Mouse (Mus musculus): Measurements from ENCODE around the gene Vmac. TPM values are rescaled to one million over a fixed set of nuclear protein-coding genes. Genes with fewer than 3 reads are reported as not detected.
A peak's percentile ranks its signal among the peaks of the same experiment; 100 is the strongest.

Gene Vmac
- polyA plus RNA-seq, 1 experiment from 2014 or later: 13.1 TPM

DNA sequence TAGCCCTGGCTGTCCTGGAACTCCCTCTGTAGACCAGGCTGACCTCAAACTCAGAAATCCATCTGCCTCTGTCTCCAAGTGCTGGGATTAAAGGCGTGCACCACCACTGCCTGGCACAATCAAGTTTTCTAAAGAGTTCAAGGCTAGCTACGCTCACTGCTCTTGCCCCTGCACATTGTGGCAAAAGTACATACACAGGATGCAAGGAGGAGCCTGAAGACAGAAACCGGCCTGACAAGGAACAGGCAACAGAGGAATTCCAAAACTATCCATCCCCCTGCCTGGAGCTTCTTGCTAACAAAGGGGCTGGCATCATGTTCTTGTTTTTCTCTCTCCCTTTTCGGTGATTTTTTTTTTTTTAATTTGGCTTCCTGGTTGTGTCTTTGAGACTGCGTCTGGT is 26.4 kb upstream of the Vmac start:
- no peak for ATAC-seq (ENCODE audit: low FRiP score)
- Histone ChIP-seq H3K9me3 (ENCODE audit: control insufficient read depth, low read length) (no peaks in the 10 kb centered on the region), H3K4me1 (ENCODE audit: control insufficient read depth, insufficient read depth, low read length) (no peaks in the 10 kb centered on the region), H3K9ac (ENCODE audit: low read length) (no peak overlapping the region), H3K27ac (ENCODE audit: low read depth, low read length) (no peak overlapping the region), H3K27me3 (ENCODE audit: control insufficient read depth, insufficient read depth, low read length) (no peaks in the 10 kb centered on the region), H3K36me3 (ENCODE audit: control insufficient read depth, insufficient read depth, low read length) (no peaks in the 10 kb centered on the region), H3K4me3 (ENCODE audit: low read depth, low read length) (no peak overlapping the region), H3K4me2 (no peak overlapping the region)
- DNase-seq (ENCODE audit: low spot score, missing footprints): no peak
- WGBS: 67% methylated on average over 5 of the region's 5 CpGs

DNA sequence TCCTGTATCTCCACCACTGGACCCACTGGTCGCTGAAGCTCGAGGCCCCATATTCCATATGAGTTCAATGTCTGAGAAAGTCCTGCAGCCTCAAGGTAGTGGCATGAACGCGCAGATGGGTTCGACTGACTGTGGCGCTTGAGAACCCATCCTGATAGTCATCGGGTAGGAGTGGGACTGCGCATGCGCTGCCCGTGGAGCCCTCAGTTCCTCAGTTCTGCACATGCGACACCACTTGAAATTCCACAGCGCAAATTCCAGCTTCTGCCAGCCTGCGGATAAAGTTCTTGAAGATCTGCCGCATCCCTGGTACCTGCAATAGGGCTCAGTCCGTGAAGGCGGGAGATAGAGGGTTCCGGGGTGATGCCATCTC is 23.0 kb upstream of the Vmac start:
- Histone ChIP-seq H3K27me3 (ENCODE audit: control insufficient read depth, insufficient read depth, low read length) (no peaks in the 10 kb centered on the region), H3K27ac (ENCODE audit: low read depth, low read length) (no peak overlapping the region), H3K4me2 (no peak overlapping the region), H3K4me1 (ENCODE audit: control insufficient read depth, insufficient read depth, low read length) (no peaks in the 10 kb centered on the region), H3K9me3 (ENCODE audit: control insufficient read depth, low read length) (no peaks in the 10 kb centered on the region), H3K4me3 (ENCODE audit: low read depth, low read length) (no peak overlapping the region), H3K36me3 (ENCODE audit: control insufficient read depth, insufficient read depth, low read length) (no peaks in the 10 kb centered on the region), H3K9ac (ENCODE audit: low read length) (no peak overlapping the region)
- peak; percentile 77 for DNase-seq (ENCODE audit: low spot score, missing footprints)
- ATAC-seq (ENCODE audit: low FRiP score): no peak
- WGBS: 79% methylated on average over 17 of the region's 17 CpGs

- Histone ChIP-seq H3K9me3 (ENCODE audit: control insufficient read depth, low read length) (no peaks in the 10 kb centered on the region), H3K4me1 (ENCODE audit: control insufficient read depth, insufficient read depth, low read length) (no peaks in the 10 kb centered on the region), H3K4me2 (no peak overlapping the region), H3K27me3 (ENCODE audit: control insufficient read depth, insufficient read depth, low read length) (no peaks in the 10 kb centered on the region), H3K9ac (ENCODE audit: low read length) (no peak overlapping the region), H3K4me3 (ENCODE audit: low read depth, low read length) (no peak overlapping the region), H3K27ac (ENCODE audit: low read depth, low read length) (no peak overlapping the region), H3K36me3 (ENCODE audit: control insufficient read depth, insufficient read depth, low read length) (no peaks in the 10 kb centered on the region)
- peak; percentile 54 for DNase-seq (ENCODE audit: low spot score, missing footprints)
- WGBS: 85% methylated on average over 17 of the region's 17 CpGs
- no peak for ATAC-seq (ENCODE audit: low FRiP score)
Observed at GRCm38 (mm10) chr17:56740118-56740787, 22.4 kb upstream of the Vmac start.

GRCm38 (mm10) chr17:56738221-56738620 is 20.4 kb upstream of the Vmac start:
- 80% methylated on average over 10 of the region's 10 CpGs for WGBS
- H3K9me3 ChIP-seq (ENCODE audit: control insufficient read depth, low read length): no peaks in the 10 kb centered on the region
- DNase-seq (ENCODE audit: low spot score, missing footprints): no peak
- H3K27ac ChIP-seq (ENCODE audit: low read depth, low read length): no peak overlapping the region
- no peak overlapping the region for H3K4me2 ChIP-seq
- H3K4me1 ChIP-seq (ENCODE audit: control insufficient read depth, insufficient read depth, low read length): no peaks in the 10 kb centered on the region
- H3K4me3 ChIP-seq (ENCODE audit: low read depth, low read length): no peak overlapping the region
- no peak for ATAC-seq (ENCODE audit: low FRiP score)
- no peaks in the 10 kb centered on the region for H3K36me3 ChIP-seq (ENCODE audit: control insufficient read depth, insufficient read depth, low read length)
- no peaks in the 10 kb centered on the region for H3K27me3 ChIP-seq (ENCODE audit: control insufficient read depth, insufficient read depth, low read length)
- no peak overlapping the region for H3K9ac ChIP-seq (ENCODE audit: low read length)

DNA sequence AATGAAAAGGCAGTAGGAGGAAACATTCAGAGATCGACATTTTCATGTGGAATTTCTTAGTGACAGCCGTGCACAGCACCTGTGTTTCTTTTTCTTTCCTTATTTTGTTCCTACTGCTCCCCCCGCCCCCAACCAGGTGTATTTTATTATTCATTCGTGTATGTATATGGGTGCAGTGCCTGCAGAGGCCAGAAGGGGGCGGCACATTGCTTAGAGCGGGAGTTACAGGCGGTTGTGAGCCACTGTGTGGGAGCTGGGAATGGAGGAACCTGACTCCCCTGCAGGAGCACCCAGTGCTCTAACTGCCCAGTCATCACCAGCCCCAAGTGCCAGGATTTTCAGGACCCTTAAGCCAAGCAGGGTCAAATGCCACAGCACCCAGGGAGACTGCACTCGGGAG is 18.7 kb upstream of the Vmac start:
- H3K9me3 ChIP-seq (ENCODE audit: control insufficient read depth, low read length): no peaks in the 10 kb centered on the region
- H3K36me3 ChIP-seq (ENCODE audit: control insufficient read depth, insufficient read depth, low read length): no peaks in the 10 kb centered on the region
- no peaks in the 10 kb centered on the region for H3K4me1 ChIP-seq (ENCODE audit: control insufficient read depth, insufficient read depth, low read length)
- ATAC-seq (ENCODE audit: low FRiP score): no peak
- WGBS: 46% methylated on average over 8 of the region's 8 CpGs
- no peak for DNase-seq (ENCODE audit: low spot score, missing footprints)
- H3K4me2 ChIP-seq: no peak overlapping the region
- H3K27me3 ChIP-seq (ENCODE audit: control insufficient read depth, insufficient read depth, low read length): no peaks in the 10 kb centered on the region
- no peak overlapping the region for H3K4me3 ChIP-seq (ENCODE audit: low read depth, low read length)
- H3K9ac ChIP-seq (ENCODE audit: low read length): no peak overlapping the region
- no peak overlapping the region for H3K27ac ChIP-seq (ENCODE audit: low read depth, low read length)

GRCm38 (mm10) chr17:56729656-56730055 is 11.8 kb upstream of the Vmac start:
- DNase-seq (ENCODE audit: low spot score, missing footprints) (no peak), ATAC-seq (ENCODE audit: low FRiP score) (no peak)
- Histone ChIP-seq H3K4me2 (no peak overlapping the region), H3K36me3 (ENCODE audit: control insufficient read depth, insufficient read depth, low read length) (no peaks in the 10 kb centered on the region), H3K4me3 (ENCODE audit: low read depth, low read length) (no peak overlapping the region), H3K27ac (ENCODE audit: low read depth, low read length) (no peak overlapping the region), H3K4me1 (ENCODE audit: control insufficient read depth, insufficient read depth, low read length) (no peaks in the 10 kb centered on the region; the same call in 1 of the 2 replicates), H3K9ac (ENCODE audit: low read length) (no peak overlapping the region), H3K9me3 (ENCODE audit: control insufficient read depth, low read length) (no peaks in the 10 kb centered on the region), H3K27me3 (ENCODE audit: control insufficient read depth, insufficient read depth, low read length) (no peaks in the 10 kb centered on the region)
- 53% methylated on average over 2 of the region's 2 CpGs for WGBS

DNA sequence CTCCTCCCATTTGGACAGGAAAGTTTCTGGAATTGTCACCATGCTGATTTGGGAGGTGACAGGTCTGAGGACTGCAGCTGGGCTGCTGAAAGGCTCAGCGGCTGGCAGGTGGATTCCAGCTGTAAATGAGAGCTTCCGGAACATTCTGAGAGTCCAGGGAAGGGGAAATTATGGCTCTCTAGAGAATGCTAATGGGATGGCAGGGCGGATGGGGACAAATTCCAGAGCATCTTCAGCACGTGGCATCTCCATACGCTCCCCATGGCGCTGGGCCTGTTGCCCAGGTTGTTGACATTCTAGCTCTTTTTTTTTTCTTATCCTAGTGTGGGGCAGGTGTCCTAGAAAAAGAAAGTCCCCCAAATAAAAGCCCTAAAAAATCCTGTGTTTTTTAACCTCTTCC is 11.3 kb upstream of the Vmac start:
- H3K4me2 ChIP-seq: no peak overlapping the region
- H3K36me3 ChIP-seq (ENCODE audit: control insufficient read depth, insufficient read depth, low read length): no peaks in the 10 kb centered on the region
- no peaks in the 10 kb centered on the region; the same call in 1 of the 2 replicates for H3K4me1 ChIP-seq (ENCODE audit: control insufficient read depth, insufficient read depth, low read length)
- no peak overlapping the region for H3K9ac ChIP-seq (ENCODE audit: low read length)
- H3K27me3 ChIP-seq (ENCODE audit: control insufficient read depth, insufficient read depth, low read length): no peaks in the 10 kb centered on the region
- no peak overlapping the region for H3K27ac ChIP-seq (ENCODE audit: low read depth, low read length)
- DNase-seq (ENCODE audit: low spot score, missing footprints) (no peak), ATAC-seq (ENCODE audit: low FRiP score) (no peak)
- H3K9me3 ChIP-seq (ENCODE audit: control insufficient read depth, low read length): no peaks in the 10 kb centered on the region
- 66% methylated on average over 6 of the region's 6 CpGs for WGBS
- H3K4me3 ChIP-seq (ENCODE audit: low read depth, low read length): no peak overlapping the region

DNA sequence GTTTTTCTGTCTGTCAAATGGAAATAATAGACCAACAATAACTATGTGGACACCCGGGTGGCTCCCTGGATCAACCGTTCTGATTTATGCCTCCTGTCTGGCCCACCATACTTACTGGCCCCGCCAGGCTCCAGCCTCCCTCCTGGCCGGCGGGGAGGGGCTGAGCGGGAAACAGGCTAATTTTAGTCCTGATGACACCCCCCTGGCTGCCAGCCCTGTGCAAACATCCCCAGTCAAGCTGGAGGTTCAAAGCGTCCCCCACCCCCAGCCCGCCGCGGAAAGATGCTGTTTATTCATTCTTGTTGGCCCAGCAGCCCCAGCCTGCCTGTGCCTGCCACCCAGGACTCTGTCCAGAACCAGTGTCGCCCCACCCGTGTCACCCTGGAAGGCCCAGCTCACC is 10.3 kb upstream of the Vmac start:
- no peaks in the 10 kb centered on the region for H3K27me3 ChIP-seq (ENCODE audit: control insufficient read depth, insufficient read depth, low read length)
- DNase-seq (ENCODE audit: low spot score, missing footprints) (no peak), ATAC-seq (ENCODE audit: low FRiP score) (no peak)
- H3K27ac ChIP-seq (ENCODE audit: low read depth, low read length): no peak overlapping the region
- no peaks in the 10 kb centered on the region for H3K9me3 ChIP-seq (ENCODE audit: control insufficient read depth, low read length)
- H3K4me2 ChIP-seq: no peak overlapping the region
- peaks cover 2% of the 10 kb centered on the region for H3K36me3 ChIP-seq (ENCODE audit: control insufficient read depth, insufficient read depth, low read length)
- WGBS: 35% methylated on average over 12 of the region's 12 CpGs
- no peak overlapping the region for H3K9ac ChIP-seq (ENCODE audit: low read length)
- no peaks in the 10 kb centered on the region; the same call in 1 of the 2 replicates for H3K4me1 ChIP-seq (ENCODE audit: control insufficient read depth, insufficient read depth, low read length)
- no peak overlapping the region for H3K4me3 ChIP-seq (ENCODE audit: low read depth, low read length)

GRCm38 (mm10) chr17:56727659-56728058 is 9.8 kb upstream of the Vmac start:
- DNase-seq (ENCODE audit: low spot score, missing footprints): no peak
- no peak overlapping the region for H3K4me3 ChIP-seq (ENCODE audit: low read depth, low read length)
- H3K9ac ChIP-seq (ENCODE audit: low read length): no peak overlapping the region
- no peak overlapping the region for H3K27ac ChIP-seq (ENCODE audit: low read depth, low read length)
- H3K4me2 ChIP-seq: no peak overlapping the region
- H3K4me1 ChIP-seq (ENCODE audit: control insufficient read depth, insufficient read depth, low read length): no peaks in the 10 kb centered on the region; the same call in 1 of the 2 replicates
- H3K9me3 ChIP-seq (ENCODE audit: control insufficient read depth, low read length): no peaks in the 10 kb centered on the region
- peaks cover 4% of the 10 kb centered on the region for H3K36me3 ChIP-seq (ENCODE audit: control insufficient read depth, insufficient read depth, low read length)
- no peak for ATAC-seq (ENCODE audit: low FRiP score)
- WGBS: 12% methylated on average over 12 of the region's 12 CpGs
- no peaks in the 10 kb centered on the region for H3K27me3 ChIP-seq (ENCODE audit: control insufficient read depth, insufficient read depth, low read length)

Data from midbrain, embryonic 11.5 days (tissue).